Mouse (Mus musculus) midbrain, embryonic 16.5 days (tissue): ENCODE data around the gene Snrpf. TPM values are rescaled to one million over a fixed set of nuclear protein-coding genes. Genes with fewer than 3 reads are reported as not detected.
A peak's percentile ranks its signal among the peaks of the same experiment; 100 is the strongest.

Experiments
- ATAC-seq: fragments of 200-750 bp; cut with Nextera tagmentation; 2 replicates; pipeline ENCODE4 v1.8.0; 2017; ENCODE audit warnings: moderate TSS enrichment
- H3K27ac ChIP-seq: fragments of 300-500 bp; sonication (generic); 2 replicates; pipeline ENCODE4 v1.5.1; 2014; ENCODE audit warnings: mild to moderate bottlenecking, low read length, mixed read lengths
- H3K27me3 ChIP-seq: fragments of 300-500 bp; sonication (generic); 2 replicates; pipeline ENCODE4 v1.6.1; 2014; ENCODE audit warnings: low read depth, low read length, mixed read lengths; ENCODE audit not compliant: control insufficient read depth, insufficient read depth
- H3K36me3 ChIP-seq: fragments of 300-500 bp; sonication (generic); 2 replicates; pipeline ENCODE4 v1.6.1; 2014; ENCODE audit warnings: mild to moderate bottlenecking, low read length, moderate library complexity, mixed read lengths; ENCODE audit not compliant: control insufficient read depth, insufficient read depth
- H3K4me1 ChIP-seq: fragments of 300-500 bp; sonication (generic); 2 replicates; pipeline ENCODE4 v1.6.1; 2014; ENCODE audit warnings: mild to moderate bottlenecking, low read length, mixed read lengths; ENCODE audit not compliant: control insufficient read depth, insufficient read depth
- H3K4me2 ChIP-seq: fragments of 300-500 bp; sonication (generic); 2 replicates; pipeline ENCODE4 v1.6.1; 2014; ENCODE audit warnings: mild to moderate bottlenecking, low read length, mixed read lengths
- H3K4me3 ChIP-seq: fragments of 300-500 bp; sonication (generic); 2 replicates; pipeline ENCODE4 v1.5.1; 2014; ENCODE audit warnings: low read depth, mild to moderate bottlenecking, low read length, moderate library complexity, mixed read lengths
- H3K9ac ChIP-seq: fragments of 300-500 bp; sonication (generic); 2 replicates; pipeline ENCODE4 v1.6.1; 2014; ENCODE audit warnings: low read depth, low read length, mixed read lengths
- H3K9me3 ChIP-seq: fragments of 300-500 bp; sonication (generic); replicated peaks from 2 replicates; pipeline ENCODE4 v1.6.1; 2014; ENCODE audit warnings: mild to moderate bottlenecking, low read length, mixed read lengths; ENCODE audit not compliant: control insufficient read depth, poor library complexity, severe bottlenecking
- WGBS: fragments of 180-500 bp; shearing (Covaris S2); extraction: QIAGEN DNeasy Blood & Tissue Kit; methylation state at CpG from one replicate; pipeline ENCODE4 v1.1.7; 2014; 5-methylcytosine and 5-hydroxymethylcytosine counted together
- polyA plus RNA-seq: library from polyadenylated mRNA; unstranded; fragments of >200 nt; fragmentation: Nextera tagmentation; extraction: Ambion mirVana; gene quantifications from 2 replicates; pipeline ENCODE4 v1.2.1, GENCODE M21; 2015

The Snrpf gene
- polyA plus RNA-seq, 1 experiment from 2014 or later = 51.6 TPM

GRCm38 (mm10) chr10:93614850-93615249, 25.3 kb upstream of the Snrpf start:
- H3K36me3 ChIP-seq = no peaks in the 10 kb centered on the region
- 76% methylated on average over 8 of the region's 8 CpGs for WGBS
- H3K4me2 ChIP-seq = no peak overlapping the region
- no peaks in the 10 kb centered on the region for H3K27me3 ChIP-seq
- ATAC-seq = no peak
- H3K9ac ChIP-seq = no peak overlapping the region
- H3K27ac ChIP-seq = no peak overlapping the region
- no peaks in the 10 kb centered on the region for H3K4me1 ChIP-seq
- H3K9me3 ChIP-seq = no peaks in the 10 kb centered on the region
- no peak overlapping the region for H3K4me3 ChIP-seq

- Histone ChIP-seq H3K4me3 (peak overlapping the region; percentile 16; the same call in 1 of the 2 replicates), H3K4me1 (no peaks in the 10 kb centered on the region), H3K9ac (peak overlapping the region; percentile 17; the same call in 1 of the 2 replicates), H3K27ac (0 out of 2 replicates have a peak overlapping the region, but pooled peaks have one; percentile 51), H3K27me3 (no peaks in the 10 kb centered on the region), H3K9me3 (no peaks in the 10 kb centered on the region; the same call in 1 of the 2 replicates), H3K36me3 (no peaks in the 10 kb centered on the region), H3K4me2 (peak overlapping the region; percentile 34)
- peak; percentile 58; the same call in 1 of the 2 replicates for ATAC-seq
- 42% methylated on average over 18 of the region's 18 CpGs for WGBS
Observed at GRCm38 (mm10) chr10:93611419-93612007, 22.0 kb upstream of the Snrpf start.

- no peaks in the 10 kb centered on the region for H3K4me1 ChIP-seq
- H3K27me3 ChIP-seq = no peaks in the 10 kb centered on the region
- H3K4me2 ChIP-seq = no peak overlapping the region
- no peak overlapping the region for H3K4me3 ChIP-seq
- WGBS = 92% methylated on average over 1 of the region's 1 CpGs
- no peak overlapping the region for H3K9ac ChIP-seq
- no peak; the same call in 1 of the 2 replicates for ATAC-seq
- H3K36me3 ChIP-seq = no peaks in the 10 kb centered on the region
- H3K27ac ChIP-seq = no peak overlapping the region
- no peaks in the 10 kb centered on the region; the same call in 1 of the 2 replicates for H3K9me3 ChIP-seq
Observed at GRCm38 (mm10) chr10:93610896-93611295, 21.4 kb upstream of the Snrpf start.

GRCm38 (mm10) chr10:93609236-93609635, 19.7 kb upstream of the Snrpf start:
- Histone ChIP-seq H3K4me2 (no peak overlapping the region), H3K4me3 (no peak overlapping the region), H3K27ac (no peak overlapping the region), H3K27me3 (no peaks in the 10 kb centered on the region), H3K9ac (no peak overlapping the region), H3K4me1 (no peaks in the 10 kb centered on the region), H3K36me3 (no peaks in the 10 kb centered on the region), H3K9me3 (no peaks in the 10 kb centered on the region; the same call in 1 of the 2 replicates)
- 94% methylated on average over 7 of the region's 7 CpGs for WGBS
- no peak for ATAC-seq

- Histone ChIP-seq H3K4me1 (no peaks in the 10 kb centered on the region), H3K27me3 (no peaks in the 10 kb centered on the region), H3K9me3 (no peaks in the 10 kb centered on the region; the same call in 1 of the 2 replicates), H3K4me2 (no peak overlapping the region), H3K27ac (no peak overlapping the region), H3K9ac (no peak overlapping the region), H3K36me3 (no peaks in the 10 kb centered on the region), H3K4me3 (no peak overlapping the region)
- ATAC-seq = no peak
- 52% methylated on average over 9 of the region's 9 CpGs for WGBS
Observed at GRCm38 (mm10) chr10:93608051-93608450, 18.5 kb upstream of the Snrpf start.

- no peak overlapping the region for H3K4me2 ChIP-seq
- H3K9ac ChIP-seq = no peak overlapping the region
- no peaks in the 10 kb centered on the region for H3K4me1 ChIP-seq
- H3K36me3 ChIP-seq = no peaks in the 10 kb centered on the region
- no peaks in the 10 kb centered on the region for H3K27me3 ChIP-seq
- H3K4me3 ChIP-seq = no peak overlapping the region
- ATAC-seq = no peak
- no peak overlapping the region for H3K27ac ChIP-seq
- WGBS = 87% methylated on average over 9 of the region's 9 CpGs
- no peaks in the 10 kb centered on the region; the same call in 1 of the 2 replicates for H3K9me3 ChIP-seq
Observed at GRCm38 (mm10) chr10:93606326-93606725, 16.8 kb upstream of the Snrpf start.

GRCm38 (mm10) chr10:93603256-93603655, 13.8 kb upstream of the Snrpf start:
- H3K9ac ChIP-seq = no peak overlapping the region
- H3K27ac ChIP-seq = no peak overlapping the region
- H3K4me1 ChIP-seq = no peaks in the 10 kb centered on the region
- no peak overlapping the region for H3K4me2 ChIP-seq
- H3K36me3 ChIP-seq = no peaks in the 10 kb centered on the region
- no peaks in the 10 kb centered on the region for H3K27me3 ChIP-seq
- 97% methylated on average over 1 of the region's 1 CpGs for WGBS
- ATAC-seq = no peak
- no peak overlapping the region for H3K4me3 ChIP-seq
- H3K9me3 ChIP-seq = no peaks in the 10 kb centered on the region

- no peaks in the 10 kb centered on the region for H3K27me3 ChIP-seq
- H3K9ac ChIP-seq = no peak overlapping the region
- no peaks in the 10 kb centered on the region for H3K4me1 ChIP-seq
- no peaks in the 10 kb centered on the region for H3K9me3 ChIP-seq
- no peak overlapping the region for H3K27ac ChIP-seq
- H3K4me3 ChIP-seq = no peak overlapping the region
- 54% methylated on average over 5 of the region's 5 CpGs for WGBS
- no peak for ATAC-seq
- no peaks in the 10 kb centered on the region for H3K36me3 ChIP-seq
- no peak overlapping the region for H3K4me2 ChIP-seq
Observed at GRCm38 (mm10) chr10:93602309-93602708, 12.8 kb upstream of the Snrpf start.

- 75% methylated on average over 3 of the region's 3 CpGs for WGBS
- no peak overlapping the region for H3K4me3 ChIP-seq
- no peak overlapping the region for H3K27ac ChIP-seq
- no peaks in the 10 kb centered on the region for H3K36me3 ChIP-seq
- no peaks in the 10 kb centered on the region for H3K9me3 ChIP-seq
- H3K27me3 ChIP-seq = no peaks in the 10 kb centered on the region
- no peak overlapping the region for H3K9ac ChIP-seq
- ATAC-seq = no peak
- no peak overlapping the region for H3K4me2 ChIP-seq
- no peaks in the 10 kb centered on the region; the same call in 1 of the 2 replicates for H3K4me1 ChIP-seq
Observed at GRCm38 (mm10) chr10:93596641-93597040, 7.1 kb upstream of the Snrpf start.
